Mouse (Mus musculus) thymus, adult 2 months (tissue): ENCODE data around the gene Gpr27.

Experiments
- CTCF ChIP-seq: fragments of 200-500 bp; IDR thresholded peaks from 2 replicates; pipeline ENCODE4 v1.5.1; 2012; ENCODE audit warnings: mild to moderate bottlenecking, control low read depth, low read length, moderate library complexity, borderline replicate concordance; ENCODE audit not compliant: control insufficient read depth, poor library complexity, insufficient read depth; ENCODE audit errors: extremely low read depth
- POLR2A ChIP-seq: fragments of 200-500 bp; IDR thresholded peaks from 2 replicates; pipeline ENCODE4 v1.6.1; 2012; ENCODE audit warnings: mild to moderate bottlenecking, low read length, control low read depth, moderate library complexity; ENCODE audit not compliant: control insufficient read depth, poor library complexity, insufficient read depth; ENCODE audit errors: extremely low read depth

GRCm38 (mm10) chr6:99671768-99672167 lies 20.7 kb upstream of the Gpr27 start:
- TF ChIP-seq POLR2A, result no peak
- no peak for TF ChIP-seq CTCF
